Mouse (Mus musculus) liver, embryonic 14.5 days (tissue): ENCODE results near the gene H2-Eb2.

Source experiments
- CTCF ChIP-seq: IDR thresholded peaks from 2 replicates; pipeline ENCODE4 v1.5.1; 2016; ENCODE audit warnings: antibody characterized with exemption, low read depth, control low read depth
- EP300 ChIP-seq: IDR thresholded peaks from 2 replicates; pipeline ENCODE4 v1.6.1; 2016; ENCODE audit warnings: antibody characterized with exemption, low read depth

- TF ChIP-seq CTCF (no peak), EP300 (no peak)
Observed at GRCm38 (mm10) chr17:34285371-34285770, 40.1 kb upstream of the H2-Eb2 start.
